Mouse (Mus musculus): ENCODE measurements at regions not wholly inside any gene's neighbourhood (a gene's known extent, or its start where the extent isn't known, plus 50 kb on each side); places are given as distances from the start of the nearest gene placed in this dataset.
"Not testable (repeated sequence)": the region's sequence is repeated elsewhere in the genome, so short reads cannot be mapped to it uniquely, and the experiment has no call there.

GRCm38 (mm10) chr13:35601560-35602135 lies 58.0 kb upstream of the Cdyl start:
- no peak for DNase-seq (ENCODE audit: low spot score)

GRCm38 (mm10) chr13:35603080-35603479 lies 56.6 kb upstream of the Cdyl start:
- DNase-seq (ENCODE audit: low spot score): no peak

GRCm38 (mm10) chr13:35604061-35604460 lies 55.6 kb upstream of the Cdyl start:
- DNase-seq (ENCODE audit: low spot score): peak; percentile 24

- no peak for DNase-seq (ENCODE audit: low spot score)
Measured at GRCm38 (mm10) chr13:35604765-35605164, 54.9 kb upstream of the Cdyl start.

GRCm38 (mm10) chr13:35606857-35607561 lies 52.6 kb upstream of the Cdyl start:
- DNase-seq (ENCODE audit: low spot score): not testable (repeated sequence)

DNA sequence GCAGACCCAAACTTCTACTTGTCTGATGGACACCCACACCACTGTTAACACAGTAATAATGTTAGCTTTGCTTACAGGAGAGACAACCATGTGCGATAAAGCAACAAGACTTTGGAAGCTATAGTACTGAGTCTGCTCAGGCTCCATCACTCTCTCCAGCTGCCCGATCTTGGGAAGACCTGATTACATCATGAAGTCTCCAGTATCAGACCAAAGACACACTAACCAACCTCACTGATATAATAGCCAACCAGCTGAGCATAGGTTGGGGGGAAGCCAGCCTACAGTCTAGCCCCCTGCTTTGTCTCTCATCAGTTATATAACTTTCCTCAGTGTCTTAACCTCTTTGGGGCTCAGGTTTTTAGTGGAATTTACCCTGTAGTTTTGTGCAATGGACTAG lies 51.9 kb upstream of the Cdyl start:
- no peak for DNase-seq (ENCODE audit: low spot score)

All from gastrocnemius, adult 18-20 months (tissue).